Mouse (Mus musculus) liver, embryonic 14.5 days (tissue): Measurements from ENCODE around the gene Fam49a. TPM values are rescaled to one million over a fixed set of nuclear protein-coding genes. Genes with fewer than 3 reads are reported as not detected.

Experiments
- ATAC-seq: fragments of 200-750 bp; cut with Nextera tagmentation; 2 replicates; pipeline ENCODE4 v1.8.0; 2017; ENCODE audit warnings: moderate number of reproducible peaks, mild to moderate bottlenecking, moderate library complexity; ENCODE audit not compliant: insufficient read depth
- DNase-seq, 3 experiments: peaks; one replicate each; pipeline ENCODE4 v3.0.0-alpha.2; 2012 to 2013; ENCODE audit warnings: low read depth in 3 of 3, low spot score in 3 of 3
- H3K27ac ChIP-seq: fragments of 300-500 bp; sonication (generic); 2 replicates; pipeline ENCODE4 v1.5.1; 2014; ENCODE audit warnings: moderate library complexity, mild to moderate bottlenecking, control low read depth, inconsistent platforms
- H3K27me3 ChIP-seq: fragments of 300-500 bp; sonication (generic); 2 replicates; pipeline ENCODE4 v1.6.1; 2014; ENCODE audit warnings: mild to moderate bottlenecking, low read length, moderate library complexity; ENCODE audit not compliant: control insufficient read depth, insufficient read depth
- H3K36me3 ChIP-seq: fragments of 300-500 bp; sonication (generic); replicated peaks from 2 replicates; pipeline ENCODE4 v1.6.1; 2014; ENCODE audit warnings: low read depth; ENCODE audit not compliant: control insufficient read depth, insufficient read depth
- H3K4me1 ChIP-seq, 2 experiments: fragments of 200-500 bp in 1 of 2; fragments of 300-500 bp in 1 of 2; sonication (generic) in 1 of 2; replicated peaks; 2 replicates each; pipeline ENCODE4 v1.6.1; 2012 to 2014; ENCODE audit warnings: antibody characterized with exemption in 1 of 2, inconsistent platforms in 1 of 2, low read length in 1 of 2; ENCODE audit not compliant: control insufficient read depth in 2 of 2, insufficient read depth in 2 of 2
- H3K4me2 ChIP-seq: fragments of 300-500 bp; sonication (generic); 2 replicates; pipeline ENCODE4 v1.6.1; 2014; ENCODE audit warnings: low read depth, mild to moderate bottlenecking, control low read depth, moderate library complexity
- H3K4me3 ChIP-seq, 2 experiments: fragments of 200-500 bp in 1 of 2; fragments of 300-500 bp in 1 of 2; sonication (generic) in 1 of 2; 2 replicates each; pipeline ENCODE4 v1.5.1; 2012 to 2014; ENCODE audit warnings: low read depth in 2 of 2, low read length in 2 of 2, mild to moderate bottlenecking in 2 of 2, control low read depth in 1 of 2, inconsistent platforms in 1 of 2, moderate library complexity in 1 of 2; ENCODE audit not compliant: insufficient read depth in 1 of 2
- H3K9ac ChIP-seq: fragments of 300-500 bp; sonication (generic); replicated peaks from 2 replicates; pipeline ENCODE4 v1.6.1; 2014; ENCODE audit warnings: mild to moderate bottlenecking, control low read depth, moderate library complexity
- H3K9me3 ChIP-seq: fragments of 300-500 bp; sonication (generic); 2 replicates; pipeline ENCODE4 v1.6.1; 2016; ENCODE audit warnings: low read length, mixed read lengths; ENCODE audit not compliant: control insufficient read depth
- CTCF ChIP-seq: IDR thresholded peaks from 2 replicates; pipeline ENCODE4 v1.5.1; 2016; ENCODE audit warnings: antibody characterized with exemption, low read depth, control low read depth
- EP300 ChIP-seq: IDR thresholded peaks from 2 replicates; pipeline ENCODE4 v1.6.1; 2016; ENCODE audit warnings: antibody characterized with exemption, low read depth
- WGBS: fragments of 180-500 bp; shearing (Covaris S2); extraction: QIAGEN DNeasy Blood & Tissue Kit; methylation state at CpG from one replicate; pipeline ENCODE4 v1.1.7; 2014; ENCODE audit not compliant: insufficient replicate concordance; 5-methylcytosine and 5-hydroxymethylcytosine counted together
- polyA plus RNA-seq, 2 experiments: library from polyadenylated mRNA; depleted of rRNA in 1 of 2; stranded (reverse) in 1 of 2; unstranded in 1 of 2; fragments of >200 nt; fragmentation: Nextera tagmentation in 1 of 2; extraction: Ambion mirVana in 1 of 2; gene quantifications; 2 replicates each; pipeline versions ENCODE4 v1.2.1 to v1.2.3; 2012 to 2014

Gene Fam49a
- polyA plus RNA-seq, 2 experiments, result 1.0 to 2.4 TPM

- H3K36me3 ChIP-seq, result no peaks in the 10 kb centered on the region
- TF ChIP-seq EP300, result no peak
- TF ChIP-seq CTCF, result no peak
Observed at GRCm38 (mm10) chr12:12405491-12406110, 143.7 kb downstream of the Fam49a start.

GRCm38 (mm10) chr12:12409044-12409443 lies 147.1 kb downstream of the Fam49a start:
- ATAC-seq (no peak), DNase-seq (no peak)
- TF ChIP-seq CTCF (no peak), EP300 (no peak)
- H3K4me1 ChIP-seq, result no peaks in the 10 kb centered on the region
- H3K9me3 ChIP-seq, result no peaks in the 10 kb centered on the region
- H3K27ac ChIP-seq, result no peak overlapping the region
- no peaks in the 10 kb centered on the region for H3K27me3 ChIP-seq
- 53% methylated on average over 5 of the region's 5 CpGs for WGBS
- H3K4me2 ChIP-seq, result no peak overlapping the region
- H3K9ac ChIP-seq, result no peak overlapping the region
- no peak overlapping the region for H3K4me3 ChIP-seq
- H3K36me3 ChIP-seq, result no peaks in the 10 kb centered on the region

More at GRCm38 (mm10) chr12:12405491-12406110, 143.7 kb downstream of the Fam49a start:
- Histone ChIP-seq H3K4me3 (no peak overlapping the region), H3K9ac (no peak overlapping the region), H3K27me3 (no peaks in the 10 kb centered on the region), H3K4me2 (no peak overlapping the region), H3K4me1 (no peaks in the 10 kb centered on the region), H3K27ac (no peak overlapping the region), H3K9me3 (no peaks in the 10 kb centered on the region)
- no peak for ATAC-seq
- WGBS, result 43% methylated on average over 10 of the region's 10 CpGs
- no peak for DNase-seq

GRCm38 (mm10) chr12:12412674-12413073 lies 150.7 kb downstream of the Fam49a start:
- no peaks in the 10 kb centered on the region for H3K9me3 ChIP-seq
- H3K27ac ChIP-seq, result no peak overlapping the region
- no peak overlapping the region for H3K9ac ChIP-seq
- no peaks in the 10 kb centered on the region for H3K27me3 ChIP-seq
- H3K4me2 ChIP-seq, result no peak overlapping the region
- TF ChIP-seq EP300 (no peak), CTCF (peak; percentile 99)
- no peaks in the 10 kb centered on the region for H3K36me3 ChIP-seq
- DNase-seq (peak; percentile 43 to 56 (median 47)), ATAC-seq (0 out of 2 replicates have a peak, but pooled peaks have one; percentile 26)
- H3K4me3 ChIP-seq, result no peak overlapping the region
- WGBS, result 27% methylated on average over 5 of the region's 5 CpGs
- no peaks in the 10 kb centered on the region for H3K4me1 ChIP-seq

- H3K36me3 ChIP-seq, result no peaks in the 10 kb centered on the region
- ATAC-seq (no peak), DNase-seq (no peak)
- H3K27me3 ChIP-seq, result no peaks in the 10 kb centered on the region
- no peak overlapping the region for H3K4me3 ChIP-seq
- H3K4me2 ChIP-seq, result peak overlapping the region; percentile 86
- H3K27ac ChIP-seq, result no peak overlapping the region
- no peaks in the 10 kb centered on the region for H3K9me3 ChIP-seq
- H3K4me1 ChIP-seq, result peaks cover 8 to 11% of the 10 kb centered on the region in 2 experiments
- TF ChIP-seq CTCF (no peak), EP300 (no peak)
- WGBS, result 3% methylated on average over 2 of the region's 2 CpGs
- H3K9ac ChIP-seq, result no peak overlapping the region
Observed at GRCm38 (mm10) chr12:12420423-12420822, 158.5 kb downstream of the Fam49a start.

- ATAC-seq, result peak; percentile 88
- peak overlapping the region; percentile 56 to 64 for H3K4me3 ChIP-seq
- H3K27me3 ChIP-seq, result no peaks in the 10 kb centered on the region
- DNase-seq, result peak; percentile 52 to 57 (median 56)
- no peaks in the 10 kb centered on the region for H3K36me3 ChIP-seq
- peak overlapping the region; percentile 86 for H3K4me2 ChIP-seq
- H3K9ac ChIP-seq, result peak overlapping the region; percentile 78
- H3K27ac ChIP-seq, result no peak overlapping the region
- TF ChIP-seq EP300, result no peak
- TF ChIP-seq CTCF, result peak; percentile 99
- 9% methylated on average over 25 of the region's 25 CpGs for WGBS
- H3K9me3 ChIP-seq, result no peaks in the 10 kb centered on the region
- H3K4me1 ChIP-seq, result peaks cover 10 to 14% of the 10 kb centered on the region in 2 experiments
Observed at GRCm38 (mm10) chr12:12420841-12421579, 159.1 kb downstream of the Fam49a start.
